Mouse (Mus musculus) heart, adult 2 months (tissue): ENCODE measurements at regions not wholly inside any gene's neighbourhood (a gene's known extent, or its start where the extent isn't known, plus 50 kb on each side); places are given as distances from the start of the nearest gene placed in this dataset.

Experiments
- CTCF ChIP-seq: fragments of 200-600 bp; IDR thresholded peaks from 2 replicates; pipeline ENCODE4 v1.8.1; 2022; ENCODE audit warnings: antibody characterized with exemption, mild to moderate bottlenecking, moderate library complexity
- POLR2A ChIP-seq: fragments of 200-500 bp; IDR thresholded peaks from 2 replicates; pipeline ENCODE4 v1.6.1; 2011; ENCODE audit warnings: mild to moderate bottlenecking, low read depth, low read length, control low read depth; ENCODE audit not compliant: insufficient read depth

- TF ChIP-seq CTCF (no peak), POLR2A (no peak)
Measured at GRCm38 (mm10) chr10:92389176-92389732, 333.0 kb downstream of the Nedd1 start.
